Comparison of ENCODE assay signal across 10 mouse cellular contexts in the genomic region with DNA sequence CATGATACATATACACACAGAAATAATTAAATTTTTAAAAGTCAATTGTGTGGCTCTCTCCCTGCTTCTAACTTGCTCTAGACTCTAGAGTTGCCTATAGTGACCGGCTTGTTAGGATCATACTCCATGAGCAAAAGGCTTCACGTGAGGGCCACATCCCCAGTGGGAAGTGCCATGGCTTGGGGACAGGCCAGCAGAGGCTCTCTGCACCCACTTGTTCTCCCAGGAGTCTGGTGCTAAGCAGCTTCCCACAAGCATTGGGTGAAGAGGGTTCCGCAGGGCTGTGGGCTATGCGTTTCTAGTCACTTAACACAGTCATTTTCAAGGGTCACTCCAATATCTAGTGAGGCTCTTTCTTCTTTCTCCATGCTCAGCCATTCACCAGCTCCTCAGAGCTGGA. TPM values are rescaled to one million over a fixed set of nuclear protein-coding genes. Genes with fewer than 3 reads are reported as not detected.
DNase-seq lines count a peak whose midpoint lies in the region; ATAC-seq lines count a peak whose summit lies in the region.
"Had no signal": no experiment of that assay in that cellular context is flagged by ENCODE, and none has a peak within 500 bp of the region (broad histone marks: within the 10 kb centered on the region; RNA-seq: fewer than 3 reads in every experiment).

No protein-coding gene starts in this region.

- H3K27me3 ChIP-seq in heart, embryonic 10.5 days (ENCODE audit: insufficient read depth, poor library complexity, severe bottlenecking): 0 out of 2 replicates have a peak, but pooled peaks cover 4% of the 10 kb centered on the region
- H3K27me3 ChIP-seq in liver, embryonic 15.5 days: no peaks in the 10 kb centered on the region
- no peaks in the 10 kb centered on the region for H3K27me3 ChIP-seq in stomach, embryonic 14.5 days (ENCODE audit: control insufficient read depth, insufficient read depth, low read length)
- H3K27me3 ChIP-seq: embryonic facial prominence, embryonic 15.5 days had no signal

- H3K9me3 ChIP-seq in heart, embryonic 10.5 days: no peaks in the 10 kb centered on the region
- H3K9me3 ChIP-seq in liver, embryonic 15.5 days (replicated peaks): no peaks in the 10 kb centered on the region
- no peaks in the 10 kb centered on the region for H3K9me3 ChIP-seq in stomach, embryonic 14.5 days (ENCODE audit: control insufficient read depth, low read depth, low read length)
- H3K9me3 ChIP-seq: embryonic facial prominence, embryonic 15.5 days had no signal

- peak overlapping the region; percentile 67 for H3K27ac ChIP-seq in heart, embryonic 10.5 days
- peak overlapping the region; percentile 86; the same call in 1 of the 2 replicates for H3K27ac ChIP-seq in liver, embryonic 15.5 days (replicated peaks)
- H3K27ac ChIP-seq in stomach, embryonic 14.5 days (ENCODE audit: low read length): peak overlapping the region; percentile 97

- H3K4me2 ChIP-seq in liver, embryonic 15.5 days: peak overlapping the region; percentile 97
- H3K4me2 ChIP-seq in stomach, embryonic 14.5 days (replicated peaks; ENCODE audit: low read depth, low read length): peak overlapping the region; percentile 73

- peaks cover 75% of the 10 kb centered on the region for H3K4me1 ChIP-seq in heart, embryonic 10.5 days
- peaks cover 81% of the 10 kb centered on the region for H3K4me1 ChIP-seq in liver, embryonic 15.5 days (replicated peaks)
- H3K4me1 ChIP-seq in stomach, embryonic 14.5 days (ENCODE audit: control insufficient read depth, insufficient read depth, low read length): peaks cover 42% of the 10 kb centered on the region

- intact Hi-C loops in heart, postnatal 10 days (cut with DNase I): no loop called here

- WGBS in heart, embryonic 10.5 days: 90% methylated on average over 4 of the region's 4 CpGs
- 81% methylated on average over 4 of the region's 4 CpGs for WGBS in liver, embryonic 15.5 days (ENCODE audit: insufficient replicate concordance)
- WGBS in stomach, embryonic 14.5 days: 81% methylated on average over 4 of the region's 4 CpGs

- H3K9ac ChIP-seq in liver, embryonic 15.5 days: no peak overlapping the region
- no peak overlapping the region for H3K9ac ChIP-seq in stomach, embryonic 14.5 days (replicated peaks; ENCODE audit: low read depth, low read length)
- H3K9ac ChIP-seq: embryonic facial prominence, embryonic 15.5 days had no signal

- H3K4me3 ChIP-seq in heart, embryonic 10.5 days: no peak overlapping the region
- 0 out of 2 replicates have a peak overlapping the region, but pooled peaks have one; percentile 72 for H3K4me3 ChIP-seq in liver, embryonic 15.5 days (replicated peaks)
- no peak overlapping the region for H3K4me3 ChIP-seq in stomach, embryonic 14.5 days (ENCODE audit: low read depth, low read length)

- no peak for ATAC-seq in liver, embryonic 15.5 days (ENCODE audit: insufficient read depth)
- ATAC-seq in stomach, embryonic 14.5 days (ENCODE audit: insufficient number of reproducible peaks, insufficient read depth, low FRiP score, low read depth): no peak

- no peak for DNase-seq in heart, embryonic 10.5 days (ENCODE audit: low spot score)
- DNase-seq in heart, postnatal 10 days: no peak
- DNase-seq in lung, adult 18-20 months: peak; percentile 70 to 76
- no peak for DNase-seq in lung, postnatal 14 days
- no peak for DNase-seq in frontal cortex, postnatal 10 days (ENCODE audit: low spot score in 2 of 2)
- DNase-seq in ovary, adult 18-20 months (ENCODE audit: low spot score): no peak
- DNase-seq: thymus, postnatal 14 days had no signal

- no peaks in the 10 kb centered on the region for H3K36me3 ChIP-seq in heart, embryonic 10.5 days
- no peaks in the 10 kb centered on the region for H3K36me3 ChIP-seq in liver, embryonic 15.5 days (replicated peaks)
- H3K36me3 ChIP-seq in stomach, embryonic 14.5 days (ENCODE audit: control insufficient read depth, insufficient read depth, low read length): no peaks in the 10 kb centered on the region
- H3K36me3 ChIP-seq: embryonic facial prominence, embryonic 15.5 days had no signal

RNA-seq across cellular contexts. Expression of a gene that starts 2.0 kb away (rescaled TPM):
- 3.2 and 4.9 TPM in 2 replicates for polyA plus RNA-seq in heart, embryonic 10.5 days (2016; fragmentation: Nextera tagmentation; extraction: Ambion mirVana)
- total RNA-seq in heart, postnatal 10 days (2021): 10 to 100 TPM in 1 of 2 experiments, 1 to 10 TPM in 1; 7.5 to 21.1 TPM
- 2.3 and 3.3 TPM in 2 replicates for polyA plus RNA-seq in liver, embryonic 15.5 days (2015; fragmentation: Nextera tagmentation; extraction: Ambion mirVana)
- polyA plus RNA-seq in stomach, embryonic 14.5 days (2014; fragmentation: Nextera tagmentation; extraction: Ambion mirVana): 7.3 and 9.5 TPM in 2 replicates

RNA-seq across cellular contexts. Expression of a gene that starts 37.3 kb away (rescaled TPM):
- 6.1 and 7.3 TPM in 2 replicates for polyA plus RNA-seq in heart, embryonic 10.5 days (2016; fragmentation: Nextera tagmentation; extraction: Ambion mirVana)
- 1 to 10 TPM; 4.4 to 5.3 TPM for total RNA-seq in heart, postnatal 10 days (2021)
- 1.8 and 2.1 TPM in 2 replicates for polyA plus RNA-seq in liver, embryonic 15.5 days (2015; fragmentation: Nextera tagmentation; extraction: Ambion mirVana)
- 8.7 and 8.8 TPM in 2 replicates for polyA plus RNA-seq in stomach, embryonic 14.5 days (2014; fragmentation: Nextera tagmentation; extraction: Ambion mirVana)

RNA-seq across cellular contexts. Expression of a gene that starts 43.3 kb away (rescaled TPM):
- polyA plus RNA-seq in heart, embryonic 10.5 days (2016; fragmentation: Nextera tagmentation; extraction: Ambion mirVana): 70.6 and 74.2 TPM in 2 replicates
- total RNA-seq in heart, postnatal 10 days (2021): 10 to 100 TPM; 22.2 to 25.0 TPM
- 21.1 and 24.1 TPM in 2 replicates for polyA plus RNA-seq in liver, embryonic 15.5 days (2015; fragmentation: Nextera tagmentation; extraction: Ambion mirVana)
- 65.7 and 78.1 TPM in 2 replicates for polyA plus RNA-seq in stomach, embryonic 14.5 days (2014; fragmentation: Nextera tagmentation; extraction: Ambion mirVana)

RNA-seq across cellular contexts. Expression of a gene that starts 58.5 kb away (rescaled TPM):
- polyA plus RNA-seq in heart, embryonic 10.5 days (2016; fragmentation: Nextera tagmentation; extraction: Ambion mirVana): 132 and 152 TPM in 2 replicates
- total RNA-seq in heart, postnatal 10 days (2021): 10 to 100 TPM; 48.5 to 54.9 TPM
- polyA plus RNA-seq in liver, embryonic 15.5 days (2015; fragmentation: Nextera tagmentation; extraction: Ambion mirVana): 67.7 and 69.9 TPM in 2 replicates
- polyA plus RNA-seq in stomach, embryonic 14.5 days (2014; fragmentation: Nextera tagmentation; extraction: Ambion mirVana): 134 and 146 TPM in 2 replicates

Comparison
In these comparisons a context has a peak if more than half of its experiments do, and no peak if none do; other contexts are left out.
1. DNase-seq: peak in lung, adult 18-20 months (2 of 2); none in heart, embryonic 10.5 days (single experiment), heart, postnatal 10 days (0 of 2), lung, postnatal 14 days (single experiment), frontal cortex, postnatal 10 days (0 of 2) and ovary, adult 18-20 months (single experiment).
2. Peak in every context shown above with its lines, with median percentiles within 50 percentile points of each other: H3K27ac ChIP-seq.